Mouse (Mus musculus) cortical plate, adult 2 months (tissue): ENCODE data around the gene Myo1g. TPM values are rescaled to one million over a fixed set of nuclear protein-coding genes. Genes with fewer than 3 reads are reported as not detected.

ENCODE experiments used
- H3K27ac ChIP-seq: fragments of 200-500 bp; 2 replicates; pipeline ENCODE4 v1.5.1; 2012; ENCODE audit warnings: low read length, control low read depth, inconsistent platforms; ENCODE audit not compliant: insufficient read depth
- H3K4me1 ChIP-seq: fragments of 200-500 bp; 2 replicates; pipeline ENCODE4 v1.6.1; 2011; ENCODE audit warnings: low read length; ENCODE audit not compliant: control insufficient read depth, insufficient read depth
- H3K4me3 ChIP-seq: fragments of 200-500 bp; 2 replicates; pipeline ENCODE4 v1.5.1; 2011; ENCODE audit warnings: mild to moderate bottlenecking, low read length, control low read depth; ENCODE audit not compliant: insufficient read depth
- CTCF ChIP-seq: fragments of 200-500 bp; IDR thresholded peaks from 2 replicates; pipeline ENCODE4 v1.5.1; 2011; ENCODE audit warnings: mild to moderate bottlenecking, control low read depth, low read length; ENCODE audit not compliant: insufficient read depth; ENCODE audit errors: extremely low read depth
- POLR2A ChIP-seq: fragments of 200-500 bp; IDR thresholded peaks from 2 replicates; pipeline ENCODE4 v1.6.1; 2011; ENCODE audit warnings: mild to moderate bottlenecking, low read length, control low read depth; ENCODE audit not compliant: insufficient read depth; ENCODE audit errors: extremely low read depth
- polyA plus RNA-seq: library from polyadenylated mRNA; depleted of rRNA; stranded (reverse); fragments of >200 nt; gene quantifications from 2 replicates; pipeline ENCODE4 v1.2.3, GENCODE M21; 2012

Gene Myo1g
- polyA plus RNA-seq, 1 experiment: 0.75 TPM

DNA sequence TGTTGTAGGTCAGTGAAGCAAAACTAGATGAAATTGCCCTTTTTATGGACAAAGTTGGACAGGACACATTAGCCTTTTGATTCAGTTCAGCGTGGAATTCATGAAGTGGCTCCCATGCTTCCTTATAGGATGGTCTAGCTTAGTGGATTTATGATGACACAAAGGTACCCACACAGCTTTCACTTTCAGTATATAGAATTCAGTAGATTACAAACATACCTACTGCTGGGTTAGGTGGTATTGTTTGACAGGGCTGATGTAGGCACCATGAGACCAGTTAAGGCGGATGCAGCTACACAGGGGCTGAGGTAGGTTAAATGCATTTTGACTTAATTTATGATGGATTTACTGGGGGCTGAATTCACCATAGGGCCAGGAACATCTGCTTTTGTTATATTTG, 39.2 kb upstream of the Myo1g start:
- H3K4me3 ChIP-seq: no peak overlapping the region
- H3K4me1 ChIP-seq: no peaks in the 10 kb centered on the region
- H3K27ac ChIP-seq: no peak overlapping the region
- TF ChIP-seq CTCF (no peak), POLR2A (no peak)

DNA sequence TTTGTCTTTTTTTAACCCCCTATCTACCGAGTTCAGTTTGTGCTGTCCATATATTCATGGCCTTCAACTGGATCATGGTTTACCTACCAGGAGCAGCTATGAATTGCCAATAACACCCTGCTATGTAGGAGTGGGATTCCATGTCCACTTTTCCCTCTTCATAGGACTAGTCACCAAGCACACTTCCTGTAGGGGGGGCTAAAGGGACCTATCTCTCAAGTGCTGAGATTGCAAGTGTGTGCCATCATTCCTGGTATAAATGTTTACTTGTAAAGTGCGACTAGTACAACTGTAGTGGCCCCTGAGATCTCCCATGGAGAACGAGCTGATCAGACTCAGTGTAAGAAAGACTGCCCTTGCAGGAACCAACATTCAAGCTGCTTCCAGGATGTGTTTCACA, 37.5 kb upstream of the Myo1g start:
- no peak overlapping the region for H3K27ac ChIP-seq
- TF ChIP-seq CTCF (no peak), POLR2A (no peak)
- no peak overlapping the region for H3K4me3 ChIP-seq
- H3K4me1 ChIP-seq: no peaks in the 10 kb centered on the region

DNA sequence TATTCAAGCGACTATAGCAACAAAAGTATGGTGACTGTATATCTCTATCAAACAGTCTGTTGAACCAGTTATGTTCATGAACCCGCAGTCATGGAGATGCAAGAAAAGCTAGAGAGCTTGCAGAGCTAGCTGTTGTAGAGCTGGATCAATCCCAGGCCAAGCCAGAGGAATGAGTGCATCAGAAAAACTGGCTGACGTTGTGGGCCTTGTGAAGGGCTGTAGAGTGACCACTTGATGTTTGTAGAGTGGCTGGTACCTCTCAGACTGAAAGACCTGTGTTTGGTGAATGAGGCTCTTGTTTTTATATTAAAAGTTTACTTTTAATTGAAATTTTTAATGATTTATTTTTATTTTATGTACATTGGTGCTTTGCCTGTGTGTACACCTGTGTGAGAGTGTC, 29.4 kb upstream of the Myo1g start:
- no peak overlapping the region for H3K4me3 ChIP-seq
- peaks cover 6% of the 10 kb centered on the region; the same call in 1 of the 2 replicates for H3K4me1 ChIP-seq
- no peak for TF ChIP-seq CTCF
- no peak for TF ChIP-seq POLR2A
- no peak overlapping the region for H3K27ac ChIP-seq

DNA sequence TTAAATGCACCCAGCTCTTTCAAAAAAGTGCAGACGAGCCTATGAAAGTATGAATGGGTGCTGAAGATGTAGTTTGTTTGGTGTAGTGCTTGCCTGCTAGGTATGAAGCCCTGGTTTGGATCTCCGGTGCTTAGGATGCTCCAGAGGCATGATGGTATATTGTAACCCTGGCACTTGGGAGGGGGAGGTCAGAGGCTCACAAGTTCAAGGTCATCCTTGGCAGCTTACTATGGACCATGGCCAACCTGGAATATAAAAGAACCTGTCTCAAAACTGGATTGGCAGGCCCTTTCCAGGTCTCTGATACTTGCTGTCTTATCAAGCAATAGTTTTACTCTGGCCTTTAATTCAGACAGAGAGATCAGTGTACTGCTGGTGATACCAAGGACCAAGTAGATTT, 29.0 kb upstream of the Myo1g start:
- Histone ChIP-seq H3K4me1 (peaks cover 6% of the 10 kb centered on the region; the same call in 1 of the 2 replicates), H3K4me3 (no peak overlapping the region), H3K27ac (no peak overlapping the region)
- no peak for TF ChIP-seq POLR2A
- no peak for TF ChIP-seq CTCF

DNA sequence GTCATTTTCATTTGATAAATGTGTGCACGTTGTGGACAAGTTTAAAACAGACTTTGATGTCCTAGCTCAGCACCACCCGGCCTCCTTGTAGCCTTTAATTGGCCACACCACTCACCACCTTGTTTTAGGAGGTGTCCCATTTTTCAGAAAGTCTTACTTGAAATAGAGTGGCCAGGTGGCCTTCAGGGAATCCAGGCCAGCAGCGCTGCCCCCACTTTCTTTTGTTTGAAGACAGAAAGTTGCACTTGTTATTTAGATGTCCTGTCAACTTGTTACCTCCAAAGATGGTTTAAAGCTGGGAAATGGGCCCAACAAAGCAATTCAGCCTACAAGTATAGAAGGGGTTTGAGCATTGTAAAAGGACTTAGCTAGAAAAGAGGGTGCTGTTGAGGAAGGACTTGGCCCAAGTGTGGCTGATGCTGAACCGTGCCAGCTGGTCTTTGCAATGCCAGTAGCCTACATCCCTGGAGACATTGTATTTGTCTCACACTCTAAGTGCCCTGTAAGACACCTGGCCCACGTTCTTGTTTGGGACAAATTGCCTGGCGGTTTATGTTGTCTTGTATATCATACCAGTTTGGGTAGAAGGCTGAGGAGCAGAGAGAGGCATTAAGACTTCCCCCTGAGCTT, 27.0 kb upstream of the Myo1g start:
- peaks cover 4% of the 10 kb centered on the region; the same call in 1 of the 2 replicates for H3K4me1 ChIP-seq
- no peak for TF ChIP-seq CTCF
- TF ChIP-seq POLR2A: no peak
- peak overlapping the region; percentile 95 for H3K4me3 ChIP-seq
- no peak overlapping the region for H3K27ac ChIP-seq

DNA sequence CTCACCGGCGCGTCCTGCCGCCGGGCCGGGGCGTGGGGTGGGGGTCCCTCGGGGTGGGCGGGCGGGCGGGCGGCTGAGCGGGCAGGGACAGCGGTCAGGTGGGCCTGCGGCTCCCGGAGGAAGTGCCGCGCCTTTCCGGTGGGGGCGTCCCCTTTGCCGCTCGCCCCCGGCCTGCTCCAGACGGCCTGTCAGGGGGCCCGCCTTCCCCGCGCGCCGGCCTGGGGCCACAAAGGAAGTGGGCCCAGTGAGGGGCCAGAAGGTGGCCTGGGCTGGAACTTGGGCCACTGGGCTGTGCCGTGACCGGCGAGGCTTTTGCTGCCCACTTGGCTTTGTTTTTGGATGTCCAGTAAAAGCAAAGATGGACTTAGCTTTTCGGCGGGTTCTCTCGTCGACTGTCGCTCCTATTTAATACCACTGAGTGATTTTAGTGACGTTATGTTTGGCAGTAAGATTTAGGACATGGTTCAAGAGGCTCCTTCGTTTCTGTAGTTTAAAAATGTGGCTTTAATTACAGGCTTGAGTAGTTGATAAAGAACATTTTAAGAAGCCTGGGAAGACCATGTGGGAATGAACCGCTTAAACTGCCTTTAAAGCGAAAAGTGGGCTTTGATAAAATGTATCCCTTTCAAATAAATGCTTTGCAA, 26.4 kb upstream of the Myo1g start:
- Histone ChIP-seq H3K27ac (peak overlapping the region; percentile 87; the same call in 1 of the 2 replicates), H3K4me1 (peaks cover 4% of the 10 kb centered on the region; the same call in 1 of the 2 replicates), H3K4me3 (peak overlapping the region; percentile 95)
- TF ChIP-seq POLR2A (no peak), CTCF (no peak)

DNA sequence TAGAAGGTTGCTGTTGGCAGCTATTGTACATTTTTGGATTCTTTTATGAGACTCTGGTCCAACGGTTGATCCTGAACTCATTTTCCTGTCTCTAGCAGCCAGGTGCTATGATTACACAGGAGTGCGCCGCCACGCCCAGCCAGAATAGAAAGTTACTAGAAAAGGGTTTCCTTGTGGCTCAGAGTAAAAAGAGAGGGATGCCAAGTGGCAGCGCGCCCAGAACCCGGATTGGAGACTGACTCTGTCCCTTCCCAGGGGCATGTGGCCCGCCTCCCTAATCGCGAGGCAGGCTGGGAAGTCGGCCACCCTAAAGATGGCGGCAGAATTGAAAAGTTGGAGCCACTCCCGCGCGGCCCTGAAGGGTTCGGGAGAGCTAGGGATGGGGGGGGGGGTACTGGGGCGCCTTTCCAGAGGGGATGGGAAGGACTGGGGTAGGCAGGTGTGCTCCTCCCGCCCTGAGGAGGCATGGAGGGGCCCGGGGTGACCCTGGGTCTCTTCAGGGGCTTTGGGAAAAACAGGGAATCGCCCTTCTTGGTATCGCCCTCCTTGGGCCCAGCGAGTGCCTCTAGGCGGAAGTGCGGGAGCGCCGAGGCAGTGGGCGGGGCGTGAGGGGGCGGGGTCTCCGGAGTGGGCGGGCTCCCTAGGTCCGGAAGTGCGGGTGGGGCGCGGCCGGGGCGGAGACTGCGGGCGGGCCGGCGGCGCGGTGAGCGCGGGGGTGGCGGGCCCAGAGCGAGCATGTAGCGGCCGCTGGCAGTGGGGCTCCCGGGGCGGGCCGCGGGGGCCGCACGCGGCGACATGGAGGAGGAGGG, 25.6 kb upstream of the Myo1g start, which contains the start of gene Ccm2:
TSS of gene Ccm2 (plus strand) at position 683 of the 809 bp plus-strand sequence.
- Histone ChIP-seq H3K4me1 (peaks cover 4% of the 10 kb centered on the region; the same call in 1 of the 2 replicates), H3K27ac (peak within 1 kb of the TSS; percentile 87; the same call in 1 of the 2 replicates), H3K4me3 (peak within 1 kb of the TSS; percentile 95)
- TF ChIP-seq POLR2A (peak; percentile 7; the same call in 1 of the 2 replicates), CTCF (no peak)

DNA sequence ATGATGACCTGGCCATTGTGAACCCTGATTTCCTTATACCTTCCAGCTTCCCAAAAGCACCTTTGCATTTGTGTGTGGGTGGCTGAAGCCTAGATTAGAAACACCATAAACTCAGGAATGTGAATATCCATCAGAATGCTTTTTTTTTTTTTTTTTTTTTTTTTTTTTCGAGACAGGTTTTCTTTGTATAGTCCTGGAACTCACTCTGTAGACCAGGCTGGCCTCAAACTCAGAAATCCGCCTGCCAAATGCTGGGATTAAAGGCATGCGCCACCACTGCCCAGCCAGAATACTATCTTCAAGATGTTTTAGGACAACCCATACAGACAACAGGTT, 25.1 kb upstream of the Myo1g start:
- H3K4me1 ChIP-seq: peaks cover 4% of the 10 kb centered on the region; the same call in 1 of the 2 replicates
- TF ChIP-seq POLR2A (no peak), CTCF (no peak)
- H3K27ac ChIP-seq: peak overlapping the region; percentile 27; the same call in 1 of the 2 replicates
- peak overlapping the region; percentile 95 for H3K4me3 ChIP-seq

DNA sequence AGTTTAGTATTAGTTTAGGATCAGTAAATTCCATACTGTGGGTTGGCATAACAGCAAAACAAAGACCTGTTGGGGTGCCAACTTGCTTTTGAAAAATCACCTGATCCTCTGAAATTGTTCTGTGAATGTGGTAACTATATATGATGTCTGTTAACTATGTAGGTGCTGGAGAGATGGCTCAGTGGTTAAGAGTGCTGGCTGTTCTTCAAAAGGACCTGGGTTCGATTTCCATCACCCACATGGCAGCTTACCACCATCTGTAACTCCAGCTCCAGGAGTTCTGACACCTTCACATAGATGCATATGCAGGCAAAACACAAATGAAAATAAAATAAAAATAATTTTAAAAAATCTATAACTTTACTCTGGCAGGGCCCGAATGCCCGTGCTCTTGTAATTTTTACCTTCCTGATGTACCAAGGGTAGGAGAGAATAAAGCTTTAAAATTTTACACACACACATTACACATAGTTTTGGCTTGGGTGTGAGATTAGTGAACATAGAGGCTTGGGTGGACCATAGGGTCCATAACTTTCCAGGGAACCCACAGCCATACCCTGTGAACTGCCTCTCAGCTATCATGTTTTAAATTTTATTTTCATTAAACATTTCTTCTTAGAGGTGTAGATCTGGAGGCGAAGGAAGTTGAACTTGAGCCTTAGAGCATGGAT, 24.6 kb upstream of the Myo1g start:
- Histone ChIP-seq H3K4me1 (peaks cover 4% of the 10 kb centered on the region; the same call in 1 of the 2 replicates), H3K4me3 (no peak overlapping the region; the same call in 1 of the 2 replicates), H3K27ac (no peak overlapping the region)
- TF ChIP-seq CTCF (no peak), POLR2A (no peak)
